Mouse (Mus musculus) urinary bladder, adult 2 months (tissue): Measurements from ENCODE around the gene Negr1. TPM values are rescaled to one million over a fixed set of nuclear protein-coding genes. Genes with fewer than 3 reads are reported as not detected.

Experiments
- DNase-seq: peaks from one replicate; pipeline ENCODE4 v3.0.0; 2022; ENCODE audit warnings: low spot score
- polyA plus RNA-seq: library from polyadenylated mRNA; depleted of rRNA; stranded (reverse); fragments of >200 nt; gene quantifications from 2 replicates; pipeline ENCODE4 v1.2.3, GENCODE M21; 2012

The Negr1 gene
- polyA plus RNA-seq, 1 experiment, result 4.6 TPM

- DNase-seq, result no peak
Observed at GRCm38 (mm10) chr3:156690059-156690605, 128.5 kb downstream of the Negr1 start.

DNA sequence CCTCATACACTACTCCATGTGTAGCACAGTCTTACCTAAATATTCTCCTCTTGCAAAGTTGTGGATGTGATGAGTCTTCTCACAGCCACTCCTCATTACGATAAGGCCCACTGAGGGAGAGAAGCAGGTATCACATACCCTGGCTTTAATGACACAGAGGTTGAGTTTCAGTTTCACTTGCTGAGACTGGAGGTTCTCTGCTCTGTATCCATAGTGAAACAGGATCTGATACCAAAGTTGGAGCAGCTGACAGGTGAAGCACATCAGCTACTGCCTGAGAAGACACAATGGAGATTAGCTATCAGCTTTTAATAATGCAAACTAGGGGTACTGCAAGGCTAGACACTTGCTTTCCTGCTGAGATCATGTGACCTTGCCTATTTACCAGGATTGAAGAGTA is 137.1 kb downstream of the Negr1 start:
- no peak for DNase-seq

DNA sequence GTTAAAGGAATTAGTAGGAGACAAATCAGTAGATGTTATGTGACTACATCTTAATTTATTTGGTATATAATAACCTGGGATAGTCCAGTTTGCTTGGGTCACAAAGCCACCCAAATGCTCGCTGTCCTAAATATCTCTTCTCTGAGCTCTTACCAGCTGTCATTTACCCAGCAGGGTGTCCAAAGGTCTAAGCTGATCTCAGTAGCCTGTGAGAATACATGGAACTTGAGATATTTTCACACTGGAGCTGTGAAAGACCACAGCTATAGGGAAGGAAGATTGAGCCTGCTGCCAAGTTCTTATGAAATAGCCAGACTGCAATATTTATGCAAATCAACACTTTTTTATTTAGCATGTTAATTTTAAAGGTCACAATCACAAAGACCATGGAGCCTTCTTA is 141.6 kb downstream of the Negr1 start:
- no peak for DNase-seq

GRCm38 (mm10) chr3:156710240-156710639 is 148.6 kb downstream of the Negr1 start:
- DNase-seq, result no peak

GRCm38 (mm10) chr3:156710693-156711092 is 149.1 kb downstream of the Negr1 start:
- DNase-seq, result no peak

DNA sequence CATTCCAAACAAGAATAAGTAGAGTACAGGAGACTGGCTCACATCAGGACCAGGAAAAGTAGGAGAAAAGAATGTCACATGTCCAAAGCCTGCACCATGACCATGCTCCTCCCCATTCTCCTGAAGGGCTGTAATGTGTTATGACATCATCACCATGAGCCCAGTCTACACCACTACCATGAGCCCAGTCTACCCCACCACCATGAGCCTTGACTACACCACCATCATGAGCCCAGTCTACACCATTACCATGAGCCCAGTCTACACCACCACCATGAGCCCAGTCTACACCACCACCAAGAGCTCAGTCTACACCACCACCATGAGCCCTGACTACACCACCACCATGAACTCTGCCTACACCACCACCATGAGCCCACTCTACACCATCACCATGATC is 174.7 kb downstream of the Negr1 start:
- no peak for DNase-seq

DNA sequence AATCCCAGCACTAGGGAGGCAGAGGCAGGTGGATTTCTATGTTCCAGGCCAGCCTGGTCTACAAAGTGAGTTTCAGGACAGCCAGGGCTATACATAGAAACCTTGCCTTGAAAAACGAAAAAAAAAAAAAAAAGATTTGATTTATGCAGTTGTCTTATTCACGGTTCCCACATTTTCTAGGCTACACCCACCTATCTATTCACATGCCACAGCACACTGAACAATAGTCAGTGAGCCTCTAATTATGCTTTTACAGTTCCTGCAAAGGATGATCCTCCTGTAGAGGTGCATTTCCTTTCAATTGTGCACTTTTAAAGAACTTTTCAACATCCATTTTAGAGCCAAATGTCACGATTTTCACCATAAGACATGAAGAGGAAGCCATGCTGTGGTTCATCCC is 177.9 kb downstream of the Negr1 start:
- no peak for DNase-seq

DNA sequence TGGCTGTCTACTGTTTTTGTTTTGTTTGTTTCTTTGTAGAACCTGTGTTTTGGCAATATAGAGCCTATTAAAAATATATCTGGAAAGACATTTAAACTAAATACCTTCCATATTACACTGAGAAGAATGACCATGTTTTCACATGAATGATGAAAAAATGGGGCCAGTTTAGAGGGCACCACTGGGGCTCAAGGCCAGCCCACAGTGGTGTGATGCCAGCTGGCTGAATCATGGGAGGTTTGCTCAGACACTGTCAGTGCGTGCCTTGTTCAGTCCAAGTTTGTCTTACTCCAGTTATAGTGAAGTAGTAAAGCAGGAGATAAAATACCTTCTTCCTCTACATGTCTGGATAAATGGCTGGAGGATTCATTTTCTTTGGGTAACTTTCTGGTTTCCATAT is 181.7 kb downstream of the Negr1 start:
- DNase-seq, result no peak

DNA sequence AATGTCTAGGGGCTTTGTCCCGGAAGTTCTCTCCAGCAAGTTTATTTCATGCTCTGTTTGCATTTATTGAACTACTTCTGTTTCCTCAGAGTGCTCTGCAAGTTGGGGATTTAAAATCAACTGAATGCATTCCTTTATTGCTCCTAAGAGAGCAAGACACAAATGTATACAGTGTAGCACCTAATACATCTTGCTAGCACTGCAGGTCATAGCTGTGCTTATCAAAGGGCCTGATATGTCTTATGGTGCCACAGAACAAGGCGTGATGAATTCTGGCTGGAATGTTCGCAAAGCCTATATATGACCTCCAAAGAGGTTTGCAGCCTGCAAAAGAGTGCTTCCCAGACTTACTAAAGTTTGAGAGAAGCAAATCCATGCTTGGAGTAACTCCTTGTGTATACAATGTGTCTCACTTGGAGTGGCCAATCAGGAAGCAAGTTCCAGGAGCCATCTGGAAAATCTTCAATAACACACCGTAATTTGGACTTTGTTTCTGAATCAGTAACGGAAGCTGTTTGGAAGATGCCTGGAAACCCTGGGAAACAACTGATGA is 183.7 kb downstream of the Negr1 start:
- no peak for DNase-seq

GRCm38 (mm10) chr3:156747456-156747855 is 185.9 kb downstream of the Negr1 start:
- DNase-seq, result no peak

DNA sequence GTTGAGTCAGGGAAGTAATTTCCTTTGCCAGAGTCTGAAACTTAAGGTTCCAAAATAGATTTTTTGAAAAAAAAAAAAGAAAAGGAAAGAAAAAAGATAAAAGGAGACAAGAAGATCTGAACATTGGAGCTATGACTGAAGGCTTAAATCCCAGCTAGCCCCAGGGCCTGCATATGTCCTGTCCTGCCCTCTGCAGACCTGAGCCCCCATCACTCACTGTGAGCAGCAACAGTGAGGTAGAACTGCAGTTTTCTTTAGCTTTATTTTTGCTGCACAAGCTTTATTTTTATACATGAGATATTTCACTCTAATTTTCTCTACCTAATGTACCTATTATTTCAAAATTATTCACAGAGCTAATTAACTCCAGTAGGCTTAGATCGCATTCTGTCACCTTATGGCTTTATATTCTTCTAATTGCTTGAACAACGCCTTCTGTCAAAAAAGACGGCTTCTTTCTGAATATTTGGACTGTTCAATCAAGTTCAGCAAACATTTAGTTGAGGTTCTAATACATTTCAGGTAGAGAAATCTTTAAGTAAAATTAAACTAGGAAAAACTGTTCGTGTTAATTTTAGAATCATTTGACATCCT is 192.3 kb downstream of the Negr1 start:
- DNase-seq, result no peak

DNA sequence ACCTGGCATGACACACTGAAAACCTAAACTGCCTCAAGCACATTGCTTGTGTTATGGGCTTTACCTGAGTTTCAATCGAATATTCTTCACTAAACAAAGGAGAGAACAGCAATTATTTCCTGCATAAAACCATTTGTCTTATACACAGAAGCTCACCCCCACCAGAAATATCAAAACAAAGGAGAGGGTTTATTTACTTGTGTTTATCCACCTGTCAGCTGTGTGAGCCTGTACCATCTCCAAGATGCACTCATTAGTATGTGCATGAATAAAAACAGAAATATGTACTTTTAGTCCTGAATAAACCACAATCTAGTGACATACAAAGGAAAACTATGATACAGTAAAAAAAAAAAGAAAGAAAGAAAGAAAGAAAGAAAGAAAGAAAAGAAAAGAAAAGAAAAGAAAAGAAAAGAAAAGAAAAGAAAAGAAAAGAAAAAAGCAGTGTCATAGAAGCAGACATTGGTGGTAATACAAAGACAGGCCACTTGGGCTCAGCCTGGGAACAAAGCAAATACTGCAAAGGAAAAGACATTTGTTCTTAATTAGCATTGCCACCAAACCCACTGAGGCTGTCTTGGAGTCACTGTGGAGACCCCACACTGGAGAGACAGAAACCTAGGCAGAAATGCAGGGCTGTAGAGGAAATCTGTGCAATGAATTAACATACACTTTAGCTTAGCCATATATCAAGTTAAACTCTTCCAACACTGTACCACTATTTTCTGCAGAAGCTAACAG is 193.4 kb downstream of the Negr1 start:
- DNase-seq, result no peak

GRCm38 (mm10) chr3:156765015-156765414 is 203.4 kb downstream of the Negr1 start:
- no peak for DNase-seq

- DNase-seq, result no peak
Observed at GRCm38 (mm10) chr3:156766171-156766845, 204.7 kb downstream of the Negr1 start.

DNA sequence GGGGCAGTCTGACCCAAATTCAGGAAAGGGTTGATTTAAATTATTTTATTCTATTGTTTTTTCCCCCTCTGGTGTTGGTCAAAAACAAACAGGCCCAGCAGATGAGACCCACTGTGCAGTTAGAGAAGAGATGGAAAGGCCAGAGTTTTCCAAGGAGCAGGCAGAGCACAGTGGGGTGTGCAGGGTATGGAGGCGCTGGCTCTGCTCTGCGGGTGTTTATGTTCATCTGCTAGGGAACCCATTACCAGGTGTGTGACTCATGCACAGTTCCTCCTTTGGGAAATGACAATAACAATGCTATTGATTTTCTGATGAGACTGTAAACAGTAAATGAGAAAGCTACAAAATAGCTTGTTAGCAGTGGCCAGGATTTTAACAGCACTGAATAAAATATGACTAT is 210.0 kb downstream of the Negr1 start:
- DNase-seq, result no peak

- DNase-seq, result no peak
Observed at GRCm38 (mm10) chr3:156772057-156772456, 210.5 kb downstream of the Negr1 start.

- DNase-seq, result no peak
Observed at GRCm38 (mm10) chr3:156784309-156784852, 222.8 kb downstream of the Negr1 start.

GRCm38 (mm10) chr3:156786355-156786754 is 224.8 kb downstream of the Negr1 start:
- DNase-seq, result no peak

DNA sequence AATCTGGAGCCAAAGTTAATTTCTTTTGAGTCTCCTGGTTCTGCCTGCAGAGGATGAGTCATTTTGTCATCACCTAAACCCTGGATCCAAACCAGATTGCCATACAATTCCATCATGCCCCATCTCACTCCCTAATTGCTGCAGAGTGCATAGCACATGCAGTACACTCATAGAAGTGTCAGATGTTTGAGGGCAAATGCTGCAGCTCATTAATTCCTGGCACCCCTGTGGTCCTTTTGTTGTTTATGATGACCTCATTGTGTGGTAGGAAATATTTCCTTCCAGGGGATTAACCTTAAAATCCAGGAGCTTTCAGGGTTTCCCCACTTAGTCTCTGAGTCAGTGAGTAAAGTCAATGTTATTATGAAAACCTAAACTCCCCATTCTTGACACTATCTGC is 229.6 kb downstream of the Negr1 start:
- no peak for DNase-seq

GRCm38 (mm10) chr3:156792743-156793142 is 231.1 kb downstream of the Negr1 start:
- no peak for DNase-seq

DNA sequence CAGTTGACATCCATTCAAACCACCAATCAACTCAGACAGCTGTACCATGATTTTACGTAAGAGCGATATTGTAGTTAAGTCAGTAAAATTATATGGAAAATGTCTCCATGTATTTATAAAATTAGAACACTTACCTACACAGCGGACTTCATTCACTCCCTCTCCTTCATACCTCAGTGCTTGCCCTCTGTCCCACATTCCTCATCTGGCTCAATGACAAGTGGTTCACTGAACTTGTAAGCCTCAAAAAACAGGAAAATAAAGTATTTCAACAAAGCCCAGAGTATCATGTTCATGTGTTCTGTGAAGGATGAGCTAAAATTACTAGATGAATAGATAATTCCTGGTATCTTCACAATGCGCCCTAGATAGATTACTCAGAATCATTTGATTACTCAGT is 232.5 kb downstream of the Negr1 start:
- DNase-seq, result no peak

GRCm38 (mm10) chr3:156794610-156795009 is 233.0 kb downstream of the Negr1 start:
- DNase-seq, result no peak
